Mouse (Mus musculus) fibroblast of lung, adult 2 months (primary cell): ENCODE data around the gene Enkd1.

ENCODE experiments used
- DNase-seq: peaks from one replicate; pipeline ENCODE4 v3.0.0-alpha.2; 2011; ENCODE audit warnings: low read depth

The Enkd1 gene

DNA sequence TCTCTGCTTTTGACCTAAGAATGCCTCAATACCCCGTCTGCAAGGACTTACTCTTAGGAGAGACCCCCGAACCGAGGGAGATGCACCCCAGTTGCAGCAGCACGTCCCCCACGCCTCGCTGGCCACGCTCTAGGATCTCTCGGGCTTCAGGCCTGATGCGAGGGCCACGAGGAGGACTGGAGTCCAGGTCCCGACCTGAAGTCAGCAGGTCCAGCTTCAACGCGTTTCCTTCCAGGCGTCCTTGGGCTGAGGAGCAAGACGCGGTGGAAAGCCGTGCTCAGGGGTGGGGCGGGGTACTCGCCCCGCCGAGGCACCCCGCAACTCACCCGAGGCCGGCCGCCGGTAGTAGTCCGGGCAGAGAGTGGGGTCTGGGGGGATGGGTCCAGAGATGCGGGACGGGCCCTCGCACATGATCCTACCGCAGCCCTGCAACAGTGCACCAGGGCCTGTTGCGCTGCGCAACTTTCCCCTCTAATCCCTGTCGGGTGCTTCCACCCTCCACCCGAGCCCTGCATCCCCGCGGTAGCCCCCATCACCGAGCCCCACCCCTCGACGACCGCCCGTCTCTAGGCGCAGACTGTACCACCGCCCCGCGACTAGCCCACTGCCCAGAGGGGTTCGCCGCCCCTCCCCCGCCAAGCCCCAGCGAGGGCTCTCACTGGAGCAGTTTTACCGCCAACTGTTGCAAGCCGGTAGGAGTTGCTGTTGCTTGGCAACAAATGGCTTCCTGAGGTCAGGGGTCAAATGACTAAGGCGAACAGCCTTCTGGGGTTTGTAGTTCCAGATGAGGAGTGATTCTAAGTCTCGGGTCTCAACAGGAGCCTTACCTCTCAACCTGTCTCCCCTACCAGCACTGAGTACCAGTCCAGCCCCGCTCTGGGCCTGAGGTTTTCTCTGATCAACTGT is at the start of gene Enkd1, which contains the start of gene 4933405L10Rik:
TSS of gene Enkd1 (minus strand) at position 713 of the 906 bp plus-strand sequence.
TSS of gene 4933405L10Rik (plus strand) at position 158 of the 906 bp plus-strand sequence.
- peak; percentile 56 for DNase-seq

DNA sequence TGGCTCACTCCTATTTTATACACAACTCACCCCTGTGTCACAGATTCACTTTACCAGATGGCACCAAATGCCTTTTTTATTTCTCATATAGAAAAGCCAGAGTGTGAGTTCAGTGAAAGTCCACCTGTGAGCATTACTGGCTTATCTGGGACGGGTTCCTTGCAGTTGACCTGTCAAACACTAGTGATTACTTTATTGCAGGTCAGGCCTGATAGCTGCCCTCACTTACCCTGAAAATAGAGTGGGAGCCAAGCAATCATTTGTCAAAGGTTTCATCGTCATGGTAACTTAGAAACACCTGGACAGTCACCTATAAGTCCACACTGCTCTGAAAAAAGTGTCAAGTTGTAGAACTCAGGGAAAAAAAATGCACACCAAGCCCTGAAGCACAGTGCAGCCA is 46.7 kb upstream of the Enkd1 start:
- no peak for DNase-seq

DNA sequence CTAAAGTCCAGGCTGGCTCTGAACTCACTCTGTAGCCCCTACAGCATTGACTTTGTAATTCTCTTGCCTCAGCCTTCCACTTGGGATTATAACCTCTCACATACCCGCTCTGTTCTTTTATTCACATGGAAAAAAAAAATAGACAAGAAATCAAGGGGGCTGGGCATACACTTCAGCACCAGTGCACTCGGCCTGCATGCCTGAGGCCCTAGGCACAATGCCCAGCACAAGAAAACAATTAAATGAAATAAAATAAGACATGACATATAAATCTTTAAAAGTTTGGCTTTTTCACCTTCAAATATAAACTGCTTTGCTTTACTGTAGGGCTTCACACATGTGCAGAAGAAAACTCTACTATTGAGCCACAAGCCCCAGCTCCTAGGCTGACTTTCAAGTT is 45.9 kb upstream of the Enkd1 start:
- no peak for DNase-seq

DNA sequence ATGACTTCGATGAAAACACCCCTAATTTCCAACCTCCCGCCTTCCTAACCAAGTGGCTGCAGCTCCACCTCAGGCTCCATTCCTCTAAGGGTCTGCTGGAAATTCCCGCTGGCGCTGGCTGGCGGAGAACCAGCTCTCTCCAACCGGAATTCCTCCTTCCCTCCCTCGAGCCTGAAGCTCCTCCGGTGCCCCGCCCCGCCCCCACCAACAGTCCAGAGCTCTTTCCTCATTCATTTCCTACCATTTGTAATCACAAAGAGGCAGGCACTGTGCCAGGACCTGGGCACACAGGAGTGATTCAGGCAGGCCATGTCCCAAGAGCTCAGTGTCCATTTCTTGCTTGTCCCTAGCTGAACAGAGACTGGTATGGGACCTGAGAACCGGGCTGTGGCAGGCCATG is 42.6 kb upstream of the Enkd1 start:
- no peak for DNase-seq

DNA sequence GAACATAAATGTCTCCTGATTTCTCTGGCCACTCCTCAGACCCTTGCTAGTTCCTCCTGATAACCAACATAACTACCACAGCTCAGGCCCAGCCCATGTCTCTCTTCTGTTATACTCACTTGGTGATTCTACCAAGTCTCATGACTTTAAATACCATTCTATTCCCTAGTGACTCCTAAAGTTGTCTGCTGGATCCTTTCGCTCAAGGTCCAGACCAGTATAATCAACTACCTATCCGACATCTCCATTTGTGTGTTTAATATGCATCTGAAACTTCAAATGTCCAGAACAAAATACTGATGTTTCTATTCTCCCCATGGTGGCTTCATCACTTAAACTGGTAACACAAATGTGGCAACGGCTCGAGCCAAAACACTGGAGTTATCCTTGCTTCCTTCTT is 35.3 kb upstream of the Enkd1 start:
- DNase-seq: no peak

DNA sequence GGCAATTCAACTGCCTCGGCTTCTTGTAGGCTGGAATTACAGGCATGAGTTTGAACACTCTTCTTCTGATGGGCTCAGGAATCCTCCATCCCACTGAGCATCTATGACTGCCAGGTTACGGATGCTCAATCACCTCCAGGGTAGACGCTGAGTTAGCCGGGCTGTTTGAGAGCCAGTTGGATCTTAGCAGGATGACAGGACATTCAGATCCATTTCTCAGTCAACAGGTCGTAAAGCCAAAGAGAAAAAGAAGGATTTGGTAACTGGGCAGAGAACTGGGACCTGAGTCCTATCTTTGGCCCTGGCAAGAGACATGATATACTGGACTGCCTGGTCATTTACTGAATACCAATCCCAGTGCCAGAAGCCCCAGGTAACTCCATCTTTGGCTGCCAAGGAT is 31.2 kb upstream of the Enkd1 start:
- no peak for DNase-seq

DNA sequence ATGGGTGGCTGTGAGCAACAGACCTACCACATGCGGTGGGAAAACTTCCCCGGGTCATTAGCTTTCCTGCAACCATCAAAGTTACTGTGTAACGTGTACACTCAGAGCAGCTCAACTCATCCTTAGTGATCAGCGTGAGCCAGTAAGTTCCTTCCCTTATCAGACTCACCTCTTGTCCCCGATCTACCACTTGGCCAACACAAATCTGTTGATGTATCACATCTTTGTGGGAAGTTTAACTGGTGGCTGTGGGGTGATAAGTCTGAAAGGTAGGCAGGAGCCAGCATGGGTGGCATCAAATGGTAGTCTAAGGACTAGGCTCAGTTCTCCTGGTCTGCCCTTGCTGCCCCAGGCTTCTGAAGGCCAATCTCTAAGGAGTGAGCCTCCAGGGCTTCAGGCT is 24.2 kb upstream of the Enkd1 start:
- DNase-seq: no peak

DNA sequence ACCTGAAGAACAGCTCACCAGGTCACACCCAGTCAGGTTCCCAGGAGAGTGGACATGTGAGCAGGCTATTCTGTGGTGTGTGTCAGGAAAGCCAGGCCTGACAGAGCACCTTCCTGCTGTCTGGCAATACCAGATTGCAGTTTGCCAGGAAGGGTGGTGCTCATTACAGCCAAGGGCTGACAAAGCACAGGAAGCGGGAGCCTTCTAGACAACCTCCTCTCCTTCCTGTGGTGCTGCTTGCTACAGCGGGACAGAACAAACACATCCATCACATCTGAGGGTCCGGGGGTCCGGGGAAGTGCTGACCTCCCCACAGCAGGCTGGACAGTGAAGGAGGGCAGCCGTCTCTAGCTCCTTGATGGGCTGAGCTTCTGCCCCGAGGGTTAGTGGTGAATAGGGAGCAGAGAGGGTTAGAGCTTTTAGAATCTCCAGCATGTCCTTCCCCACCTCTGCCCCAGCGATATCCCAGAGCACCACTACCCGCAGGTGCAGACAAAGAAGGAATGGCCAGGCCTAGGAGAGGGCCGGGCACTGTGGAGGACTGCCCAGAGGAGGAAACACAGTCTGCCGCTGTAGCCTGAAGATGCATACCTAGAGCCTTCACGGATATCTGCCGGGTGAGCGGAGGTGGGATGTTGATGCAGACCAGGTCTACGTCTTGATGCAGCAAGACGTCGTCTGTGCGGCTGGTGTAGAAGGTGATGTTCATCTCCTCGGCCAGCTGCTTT is 19.6 kb upstream of the Enkd1 start:
- no peak for DNase-seq

DNA sequence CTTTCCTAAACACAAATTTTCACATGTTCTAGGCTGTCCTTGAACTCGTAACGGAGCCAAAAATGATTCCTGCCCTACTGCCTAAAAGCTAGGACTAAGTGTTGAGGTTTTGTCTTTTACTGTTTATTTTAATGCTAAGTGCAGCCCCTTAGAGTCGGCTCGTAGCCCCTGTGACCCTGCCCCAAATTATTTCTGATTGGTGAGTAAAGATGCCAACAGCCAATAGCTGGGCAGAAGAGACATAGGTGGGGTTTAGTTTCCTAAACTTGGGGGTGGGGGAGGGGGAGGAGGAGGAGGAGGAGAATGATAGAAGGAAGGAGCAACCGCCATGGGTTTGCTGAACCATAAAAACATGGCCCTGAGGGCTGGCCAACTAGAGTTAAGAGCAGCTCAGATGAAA is 17.7 kb upstream of the Enkd1 start:
- no peak for DNase-seq

DNA sequence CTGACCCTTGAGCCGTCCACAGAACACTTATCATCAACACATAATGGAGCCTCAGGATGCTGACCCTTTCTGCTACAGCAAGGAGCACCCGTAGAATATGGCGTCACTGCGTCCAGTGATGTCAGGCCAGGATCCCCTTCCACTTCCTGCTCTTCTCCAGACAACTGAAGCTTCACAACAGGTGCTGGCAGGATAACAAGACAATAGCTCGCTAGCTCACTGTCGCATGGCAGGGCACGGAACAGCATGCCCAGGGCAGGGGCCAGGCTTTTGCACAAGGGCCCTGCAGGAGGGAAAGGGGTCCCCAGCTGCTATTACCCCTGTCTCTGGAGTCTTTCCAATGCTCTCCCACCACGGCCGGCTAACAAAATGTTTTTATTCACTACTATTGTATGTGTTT is 14.9 kb upstream of the Enkd1 start:
- DNase-seq: no peak

DNA sequence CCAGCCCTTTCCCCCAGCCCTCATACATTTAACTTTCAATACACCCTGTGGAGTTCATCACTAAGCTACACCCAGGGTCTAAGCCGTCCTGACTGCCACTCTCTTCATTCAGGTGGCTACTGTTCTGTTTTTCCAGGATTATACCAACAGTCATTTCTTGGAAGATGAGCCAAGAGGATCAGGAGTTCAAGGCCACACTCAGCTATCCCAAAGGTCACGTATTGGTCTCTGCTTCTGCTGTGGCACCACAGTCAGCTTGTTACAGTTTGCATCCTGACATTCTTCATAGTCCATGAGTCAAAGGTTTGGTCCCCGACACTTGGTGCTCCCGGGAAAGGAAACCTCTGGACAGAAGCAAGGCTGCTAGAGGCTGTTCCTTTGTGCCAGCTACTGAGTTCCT is 11.6 kb upstream of the Enkd1 start:
- DNase-seq: no peak

DNA sequence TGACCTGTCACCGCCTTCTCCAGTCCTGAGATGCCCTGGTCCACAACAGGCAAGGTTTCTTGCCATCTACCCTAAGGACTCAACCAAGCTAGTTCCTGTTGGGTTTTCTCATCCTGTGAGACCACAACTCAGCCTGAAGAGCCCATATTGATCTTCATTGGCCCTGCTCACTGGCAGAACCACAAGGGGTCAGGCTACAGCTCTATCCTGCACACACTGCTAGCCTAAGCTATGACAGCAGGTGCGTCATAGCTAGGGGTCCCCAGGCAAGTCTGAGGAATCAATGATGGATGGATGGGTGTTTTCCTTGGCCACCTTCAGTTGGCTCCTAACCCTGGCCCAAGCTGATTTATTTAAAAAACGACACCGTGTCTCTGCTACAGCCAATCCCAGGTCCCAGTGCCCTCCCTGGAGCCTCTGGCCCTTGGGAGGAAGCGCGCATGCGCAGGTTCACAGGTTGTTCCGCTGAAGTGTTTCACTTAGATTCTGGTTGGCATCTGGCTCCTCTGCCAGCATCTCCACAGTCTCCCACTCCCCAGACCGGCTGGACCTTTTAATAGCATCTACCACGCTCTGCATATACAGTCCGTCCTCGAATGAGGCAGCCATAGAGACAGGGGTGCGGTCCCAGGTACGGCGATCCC is 8.4 kb upstream of the Enkd1 start:
- no peak for DNase-seq

DNA sequence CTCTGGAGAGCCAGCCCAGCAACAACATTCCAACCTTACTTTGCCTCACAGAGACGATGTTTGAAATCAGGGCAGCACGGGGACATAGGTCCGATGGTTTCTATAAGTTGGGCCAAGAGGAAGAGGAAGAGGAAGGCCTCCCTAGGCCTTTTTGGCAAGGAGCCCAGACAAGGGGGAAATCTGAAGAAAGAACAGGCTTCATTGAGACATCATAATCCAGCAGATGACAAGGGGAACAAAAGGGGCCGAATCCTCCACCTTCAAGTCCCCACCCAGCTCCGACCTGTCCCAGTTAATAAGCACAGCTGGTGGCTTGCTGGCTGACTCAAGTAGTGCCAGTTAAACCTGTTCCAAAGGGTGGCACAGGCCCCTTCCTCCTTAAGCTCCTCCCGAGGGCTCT is 7.0 kb upstream of the Enkd1 start:
- no peak for DNase-seq

DNA sequence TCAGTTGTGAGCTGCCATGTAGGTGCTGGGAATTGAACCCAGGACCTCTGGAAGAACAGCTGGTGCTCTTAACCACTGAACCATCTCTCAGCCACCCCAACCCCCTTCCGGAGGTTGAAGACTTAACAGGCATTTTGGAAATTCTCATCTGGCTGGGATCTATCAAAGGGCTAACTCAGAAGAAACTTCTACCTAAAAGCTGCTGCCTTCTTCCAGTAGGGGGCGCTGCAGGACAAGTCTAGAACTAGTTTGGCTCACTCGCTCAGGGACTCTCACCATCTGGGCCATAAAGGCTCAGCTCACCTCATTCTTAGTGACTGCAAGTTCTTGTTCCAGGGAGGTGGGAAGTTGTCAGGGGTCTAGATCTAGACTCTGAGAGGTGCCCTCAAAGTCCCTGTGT is 6.1 kb upstream of the Enkd1 start:
- DNase-seq: peak; percentile 57

DNA sequence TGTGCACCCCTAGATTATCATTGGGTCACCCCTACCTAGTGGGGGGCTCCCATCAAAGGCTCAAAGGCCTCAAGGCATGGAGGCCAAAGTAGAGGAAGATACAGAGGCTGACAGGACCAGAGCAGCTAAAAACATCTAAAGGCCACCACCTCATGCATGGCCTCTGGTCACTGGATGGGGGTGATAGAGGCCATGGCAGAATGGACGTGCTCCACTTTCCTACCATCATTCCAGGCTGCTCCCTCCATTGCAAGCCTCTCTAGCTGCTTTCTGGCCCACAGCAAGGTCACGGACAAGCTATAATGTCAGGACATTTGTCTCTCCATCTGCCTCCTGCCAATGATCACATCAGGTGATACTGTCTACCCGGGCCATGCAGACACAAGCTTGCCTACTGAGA is 4.3 kb upstream of the Enkd1 start:
- no peak for DNase-seq

DNA sequence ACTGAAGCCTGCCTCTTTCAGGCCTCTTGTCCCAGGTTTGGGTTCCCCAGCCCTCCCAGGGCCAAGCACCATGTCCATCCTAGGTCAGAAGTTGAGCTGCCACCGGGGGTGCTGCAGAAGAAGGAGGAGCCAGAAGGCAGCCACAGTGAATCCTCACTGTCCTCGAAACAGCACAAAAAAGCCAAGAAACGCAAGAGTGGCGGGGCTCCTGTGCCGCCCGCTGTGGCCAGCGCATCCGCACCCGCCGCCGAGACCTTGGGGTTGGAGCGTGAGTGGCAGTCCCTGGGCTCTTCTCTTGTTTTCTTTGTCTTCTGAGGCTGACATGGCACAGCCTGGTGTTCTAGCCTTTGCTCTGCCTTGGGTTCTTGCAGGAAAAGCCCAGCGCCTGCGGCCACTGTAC is 1.3 kb upstream of the Enkd1 start:
- no peak for DNase-seq

DNA sequence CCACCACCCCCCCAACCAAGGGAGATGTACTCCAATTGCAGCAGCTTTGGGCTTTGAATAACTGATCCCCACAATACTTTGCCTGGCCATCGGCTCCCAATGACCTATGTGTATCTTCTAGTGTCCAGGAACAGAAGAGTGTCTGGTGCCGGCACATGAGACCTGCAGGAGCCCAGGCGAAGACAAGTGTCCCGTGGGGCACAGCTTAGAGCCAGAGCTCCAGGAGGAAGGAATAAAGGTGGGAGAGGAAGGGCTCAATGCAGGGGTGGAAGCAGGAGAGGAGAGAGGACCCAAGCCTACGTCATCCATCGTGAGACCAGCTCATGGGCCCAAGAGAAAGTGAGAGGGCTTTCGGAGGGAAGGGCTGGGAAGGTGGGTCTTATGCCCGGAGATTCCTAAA is 665 bp upstream of the Enkd1 start:
- DNase-seq: no peak

DNA sequence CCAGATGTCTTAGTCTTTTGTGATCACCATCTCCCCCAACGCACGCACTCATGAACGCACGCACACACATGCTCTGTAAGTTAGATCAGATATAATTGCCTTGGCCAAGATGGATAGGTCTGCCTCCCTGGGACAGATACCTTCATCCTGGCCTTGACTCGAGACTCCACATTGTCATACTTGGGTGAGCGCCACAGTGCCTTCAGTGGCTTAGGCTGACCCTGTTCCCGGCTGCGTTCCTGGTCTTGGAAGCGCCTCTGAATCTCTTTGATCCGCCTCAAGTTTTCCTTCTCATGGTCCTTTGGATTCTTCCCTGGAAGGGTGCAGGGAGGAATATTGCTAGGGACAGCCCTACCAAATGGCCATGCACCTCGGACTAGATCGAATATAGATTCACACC is 1.6 kb downstream of the Enkd1 start:
- no peak for DNase-seq

DNA sequence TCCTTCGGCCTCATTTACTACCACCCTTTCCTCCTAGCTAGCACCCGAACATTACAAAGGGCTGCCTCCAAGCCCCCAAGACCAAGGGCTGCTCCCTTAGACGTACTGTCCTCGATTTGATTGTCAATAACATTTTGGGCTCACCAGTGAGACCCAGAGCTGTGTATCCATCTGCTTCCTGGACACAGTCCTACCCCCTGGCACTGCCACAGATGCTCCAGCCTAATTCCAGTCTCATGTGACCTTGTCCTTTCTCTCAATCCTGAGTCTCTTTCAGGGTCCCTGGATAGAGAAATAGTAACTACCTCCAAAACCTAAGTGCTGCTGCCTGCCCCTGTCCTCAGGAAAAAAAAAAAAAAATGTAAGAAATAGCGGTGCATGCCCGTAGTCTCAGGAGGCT is 3.1 kb downstream of the Enkd1 start:
- DNase-seq: no peak

DNA sequence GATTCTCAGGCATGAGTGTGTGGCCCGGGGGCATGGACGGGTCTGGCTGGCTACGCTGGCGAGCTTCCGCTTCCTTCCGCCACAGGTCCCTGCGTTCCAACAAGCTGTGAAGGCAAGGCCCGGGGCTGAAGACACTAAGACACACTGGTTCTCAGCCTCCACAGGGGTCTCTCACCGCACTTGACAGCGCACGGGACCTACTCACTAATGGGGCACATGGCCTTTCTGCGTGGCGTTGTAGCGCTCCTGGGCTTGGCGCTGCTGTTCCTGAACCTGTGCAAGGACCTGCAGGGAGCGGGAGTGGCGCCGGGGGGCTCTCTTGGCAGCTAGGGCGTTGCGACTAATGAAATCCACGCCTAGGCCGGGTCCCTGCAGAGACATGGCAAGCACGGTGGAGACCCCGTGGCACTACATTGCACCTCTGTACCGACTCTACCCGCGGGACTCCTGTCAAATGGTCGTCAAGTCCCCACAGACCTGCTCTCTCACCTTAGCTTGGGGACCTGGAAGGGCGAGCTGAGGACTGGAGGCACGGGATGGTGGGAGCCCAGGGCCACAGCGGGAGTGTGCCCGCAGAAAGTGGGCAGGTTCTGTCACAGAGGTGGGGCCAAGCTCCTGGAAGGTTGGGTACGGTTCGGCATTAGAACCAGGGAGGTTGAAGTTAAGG is 3.7 kb downstream of the Enkd1 start:
- DNase-seq: no peak

DNA sequence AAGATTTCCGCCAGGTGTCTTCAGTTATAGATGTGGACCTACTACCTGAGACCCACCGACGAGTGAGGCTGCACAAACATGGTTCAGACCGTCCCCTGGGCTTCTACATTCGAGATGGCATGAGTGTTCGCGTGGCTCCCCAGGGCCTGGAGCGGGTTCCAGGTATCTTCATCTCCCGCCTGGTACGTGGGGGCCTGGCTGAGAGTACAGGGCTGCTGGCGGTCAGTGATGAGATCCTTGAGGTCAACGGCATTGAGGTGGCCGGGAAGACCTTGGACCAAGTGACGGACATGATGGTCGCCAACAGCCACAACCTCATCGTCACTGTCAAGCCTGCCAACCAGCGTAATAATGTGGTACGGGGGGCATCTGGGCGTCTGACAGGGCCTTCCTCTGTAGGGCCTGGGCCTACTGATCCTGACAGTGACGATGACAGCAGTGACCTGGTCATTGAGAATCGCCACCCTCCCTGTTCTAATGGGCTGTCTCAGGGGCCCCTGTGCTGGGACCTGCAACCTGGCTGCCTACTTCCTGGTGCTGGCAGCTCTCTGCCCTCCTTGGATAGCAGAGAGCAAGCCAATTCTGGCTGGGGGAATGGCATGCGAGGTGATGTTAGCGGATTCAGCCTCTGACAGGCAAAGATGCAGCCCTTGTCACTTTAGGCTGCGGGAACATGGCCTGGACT is 5.1 kb downstream of the Enkd1 start:
- no peak for DNase-seq

DNA sequence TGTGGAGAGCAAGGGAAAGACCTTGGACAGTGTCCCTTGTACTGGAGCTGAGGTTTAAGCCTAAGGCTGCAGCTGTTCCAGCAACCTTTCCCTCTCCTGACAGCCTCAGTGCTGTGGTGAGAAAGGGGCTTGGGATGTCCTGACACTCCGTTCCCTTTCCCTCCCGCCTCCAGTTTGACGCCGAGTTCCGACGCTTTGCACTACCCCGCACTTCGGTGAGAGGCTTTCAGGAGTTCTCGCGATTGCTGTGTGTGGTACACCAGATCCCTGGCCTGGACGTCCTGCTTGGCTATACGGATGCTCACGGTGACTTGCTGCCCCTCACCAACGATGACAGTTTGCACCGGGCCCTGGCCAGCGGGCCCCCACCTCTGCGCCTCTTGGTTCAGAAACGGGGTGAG is 6.0 kb downstream of the Enkd1 start:
- DNase-seq: no peak
